Mouse (Mus musculus): Measurements from ENCODE around the gene Tmem88. TPM values are rescaled to one million over a fixed set of nuclear protein-coding genes. Genes with fewer than 3 reads are reported as not detected.
A peak's percentile ranks its signal among the peaks of the same experiment; 100 is the strongest.

Tmem88 gene
- total RNA-seq (2021): 10 to 100 TPM; 20.4 to 21.4 TPM
- 61.4 and 66.4 TPM in 2 replicates for polyA plus RNA-seq (2012; rRNA removed)
- long read RNA-seq, transcript Tmem88-201 (2 exons, 1,582 nt): major isoform, 12 of 12 reads
- long read RNA-seq, partial matches to known transcripts: 0 of 12 reads
- long read RNA-seq, other reads (novel, unspliced or antisense): 0 of 12 reads

GRCm38 (mm10) chr11:69398059-69398458 is at the start of gene Tmem88:
Gene Tmem88, minus strand, starts transcription at chr11:69398234.
- intact Hi-C loops (cut with DNase I): loop anchor here (5.0 kb wide), 1 partner anchor 179 kb away; no protein-coding TSS in a partner anchor
- peaks cover 3% of the 10 kb centered on the region for H3K4me1 ChIP-seq (ENCODE audit: control insufficient read depth, insufficient read depth, low read length)
- DNase-seq: peak; percentile 73 to 80

GRCm38 (mm10) chr11:69447299-69447698 is 49.3 kb upstream of the Tmem88 start:
- no peaks in the 10 kb centered on the region for H3K79me2 ChIP-seq (replicated peaks; ENCODE audit: control insufficient read depth, insufficient read depth, low read length)
- H3K27me3 ChIP-seq (ENCODE audit: control insufficient read depth, insufficient read depth, low read length): no peaks in the 10 kb centered on the region
- no peak for DNase-seq
- no peak overlapping the region for H3K4me3 ChIP-seq
- WGBS: 88% methylated on average over 7 of the region's 7 CpGs
- no peaks in the 10 kb centered on the region for H3K36me3 ChIP-seq (ENCODE audit: control insufficient read depth, insufficient read depth, low read length)
- TF ChIP-seq EP300 (IDR thresholded peaks at IDR 0.05; ENCODE audit: insufficient read depth, low read depth, low read length): no peak
- no peak for TF ChIP-seq POLR2A (IDR thresholded peaks at IDR 0.05; ENCODE audit: insufficient read depth, low read depth, low read length)
- no peak for TF ChIP-seq CTCF (IDR thresholded peaks at IDR 0.05)
- intact Hi-C loops (cut with DNase I): no loop called here
- no peak overlapping the region for H3K9ac ChIP-seq (ENCODE audit: low read depth, low read length)
- peaks cover 8% of the 10 kb centered on the region for H3K4me1 ChIP-seq (ENCODE audit: control insufficient read depth, insufficient read depth, low read length)
- no peak overlapping the region for H3K27ac ChIP-seq

More at GRCm38 (mm10) chr11:69398059-69398458, at the start of gene Tmem88:
- Histone ChIP-seq H3K36me3 (ENCODE audit: control insufficient read depth, insufficient read depth, low read length) (peaks cover 2% of the 10 kb centered on the region; the same call in 1 of the 2 replicates), H3K9ac (ENCODE audit: low read depth, low read length) (peak within 1 kb of the TSS; percentile 93), H3K4me3 (peak within 1 kb of the TSS; percentile 57), H3K79me2 (replicated peaks; ENCODE audit: control insufficient read depth, insufficient read depth, low read length) (no peaks in the 10 kb centered on the region), H3K27me3 (ENCODE audit: control insufficient read depth, insufficient read depth, low read length) (no peaks in the 10 kb centered on the region), H3K27ac (peak within 1 kb of the TSS; percentile 100)
- 15% methylated on average over 16 of the region's 16 CpGs for WGBS
- TF ChIP-seq CTCF (IDR thresholded peaks at IDR 0.05) (no peak), POLR2A (IDR thresholded peaks at IDR 0.05; ENCODE audit: insufficient read depth, low read depth, low read length) (peak; percentile 95), EP300 (IDR thresholded peaks at IDR 0.05; ENCODE audit: insufficient read depth, low read depth, low read length) (peak; percentile 71; the same call in 1 of the 2 replicates)

- no peaks in the 10 kb centered on the region for H3K36me3 ChIP-seq (ENCODE audit: control insufficient read depth, insufficient read depth, low read length)
- H3K9ac ChIP-seq (ENCODE audit: low read depth, low read length): no peak overlapping the region
- WGBS: 30% methylated on average over 5 of the region's 5 CpGs
- TF ChIP-seq EP300 (IDR thresholded peaks at IDR 0.05; ENCODE audit: insufficient read depth, low read depth, low read length): 0 out of 2 replicates have a peak, but pooled peaks have one; percentile 66
- TF ChIP-seq CTCF (IDR thresholded peaks at IDR 0.05): no peak
- no peak overlapping the region for H3K4me3 ChIP-seq
- H3K27me3 ChIP-seq (ENCODE audit: control insufficient read depth, insufficient read depth, low read length): no peaks in the 10 kb centered on the region
- H3K79me2 ChIP-seq (replicated peaks; ENCODE audit: control insufficient read depth, insufficient read depth, low read length): no peaks in the 10 kb centered on the region
- peaks cover 4% of the 10 kb centered on the region for H3K4me1 ChIP-seq (ENCODE audit: control insufficient read depth, insufficient read depth, low read length)
- intact Hi-C loops (cut with DNase I): no loop called here
- peak overlapping the region; percentile 48 for H3K27ac ChIP-seq
- DNase-seq: peak; percentile 42 to 43
These were observed 45.3 kb upstream of the Tmem88 start for GRCm38 (mm10) chr11:69443328-69443727.

- Histone ChIP-seq H3K27ac (no peak overlapping the region), H3K36me3 (ENCODE audit: control insufficient read depth, insufficient read depth, low read length) (no peaks in the 10 kb centered on the region), H3K4me1 (ENCODE audit: control insufficient read depth, insufficient read depth, low read length) (no peaks in the 10 kb centered on the region; the same call in 1 of the 2 replicates), H3K27me3 (ENCODE audit: control insufficient read depth, insufficient read depth, low read length) (no peaks in the 10 kb centered on the region), H3K9ac (ENCODE audit: low read depth, low read length) (no peak overlapping the region), H3K4me3 (no peak overlapping the region), H3K79me2 (replicated peaks; ENCODE audit: control insufficient read depth, insufficient read depth, low read length) (no peaks in the 10 kb centered on the region)
- intact Hi-C loops (cut with DNase I): no loop called here
- DNase-seq: no peak
- WGBS: 63% methylated on average over 3 of the region's 3 CpGs
- TF ChIP-seq CTCF (IDR thresholded peaks at IDR 0.05): no peak
- TF ChIP-seq EP300 (IDR thresholded peaks at IDR 0.05; ENCODE audit: insufficient read depth, low read depth, low read length): no peak
- no peak for TF ChIP-seq POLR2A (IDR thresholded peaks at IDR 0.05; ENCODE audit: insufficient read depth, low read depth, low read length)
These were observed 39.3 kb upstream of the Tmem88 start for GRCm38 (mm10) chr11:69437291-69437690.

GRCm38 (mm10) chr11:69433189-69433588 is 35.2 kb upstream of the Tmem88 start:
- H3K27me3 ChIP-seq (ENCODE audit: control insufficient read depth, insufficient read depth, low read length): no peaks in the 10 kb centered on the region
- no peaks in the 10 kb centered on the region for H3K36me3 ChIP-seq (ENCODE audit: control insufficient read depth, insufficient read depth, low read length)
- H3K4me1 ChIP-seq (ENCODE audit: control insufficient read depth, insufficient read depth, low read length): peaks cover 2% of the 10 kb centered on the region
- DNase-seq: no peak
- H3K79me2 ChIP-seq (replicated peaks; ENCODE audit: control insufficient read depth, insufficient read depth, low read length): no peaks in the 10 kb centered on the region
- no peak overlapping the region for H3K9ac ChIP-seq (ENCODE audit: low read depth, low read length)
- TF ChIP-seq CTCF (IDR thresholded peaks at IDR 0.05) (no peak), EP300 (IDR thresholded peaks at IDR 0.05; ENCODE audit: insufficient read depth, low read depth, low read length) (no peak), POLR2A (IDR thresholded peaks at IDR 0.05; ENCODE audit: insufficient read depth, low read depth, low read length) (no peak)
- WGBS: 72% methylated on average over 6 of the region's 6 CpGs
- intact Hi-C loops (cut with DNase I): loop anchor here (5.0 kb wide), 1 partner anchor 166 kb away; no protein-coding TSS in a partner anchor
- no peak overlapping the region for H3K27ac ChIP-seq
- no peak overlapping the region for H3K4me3 ChIP-seq

- Histone ChIP-seq H3K27me3 (ENCODE audit: control insufficient read depth, insufficient read depth, low read length) (no peaks in the 10 kb centered on the region), H3K79me2 (replicated peaks; ENCODE audit: control insufficient read depth, insufficient read depth, low read length) (no peaks in the 10 kb centered on the region), H3K36me3 (ENCODE audit: control insufficient read depth, insufficient read depth, low read length) (no peaks in the 10 kb centered on the region), H3K27ac (no peak overlapping the region), H3K4me3 (no peak overlapping the region), H3K9ac (ENCODE audit: low read depth, low read length) (no peak overlapping the region), H3K4me1 (ENCODE audit: control insufficient read depth, insufficient read depth, low read length) (peaks cover 2% of the 10 kb centered on the region)
- intact Hi-C loops (cut with DNase I): loop anchor here (1.0 to 5.0 kb wide), 3 partner anchors 31 to 165 kb away; no protein-coding TSS in a partner anchor
- TF ChIP-seq POLR2A (IDR thresholded peaks at IDR 0.05; ENCODE audit: insufficient read depth, low read depth, low read length) (no peak), CTCF (IDR thresholded peaks at IDR 0.05) (no peak), EP300 (IDR thresholded peaks at IDR 0.05; ENCODE audit: insufficient read depth, low read depth, low read length) (no peak)
- no peak for DNase-seq
- WGBS: 62% methylated on average over 11 of the region's 11 CpGs
These were observed 34.6 kb upstream of the Tmem88 start for GRCm38 (mm10) chr11:69432640-69432982.
